Mouse (Mus musculus) limb, embryonic 10.5 days (tissue): ENCODE data around the gene Vegfb. TPM values are rescaled to one million over a fixed set of nuclear protein-coding genes. Genes with fewer than 3 reads are reported as not detected.
A peak's percentile ranks its signal among the peaks of the same experiment; 100 is the strongest.
"Not testable (repeated sequence)": the region's sequence is repeated elsewhere in the genome, so short reads cannot be mapped to it uniquely, and the experiment has no call there.

ENCODE experiments used
- DNase-seq: peaks from one replicate; pipeline ENCODE4 v3.0.0-alpha.2; 2017; ENCODE audit warnings: low spot score
- H3K27ac ChIP-seq: fragments of 300-500 bp; sonication (generic); 2 replicates; pipeline ENCODE4 v1.5.1; 2016; ENCODE audit warnings: mild to moderate bottlenecking
- H3K27me3 ChIP-seq: fragments of 300-500 bp; sonication (generic); 2 replicates; pipeline ENCODE4 v1.6.1; 2016; ENCODE audit warnings: low read depth, mild to moderate bottlenecking; ENCODE audit not compliant: poor library complexity, severe bottlenecking
- H3K36me3 ChIP-seq: fragments of 300-500 bp; sonication (generic); 2 replicates; pipeline ENCODE4 v1.6.1; 2016; ENCODE audit warnings: mild to moderate bottlenecking, moderate library complexity
- H3K4me1 ChIP-seq: fragments of 300-500 bp; sonication (generic); 2 replicates; pipeline ENCODE4 v1.6.1; 2016
- H3K4me3 ChIP-seq: fragments of 300-500 bp; sonication (generic); 2 replicates; pipeline ENCODE4 v1.5.1; 2016; ENCODE audit warnings: mild to moderate bottlenecking, moderate library complexity
- H3K9me3 ChIP-seq: fragments of 300-500 bp; sonication (generic); replicated peaks from 2 replicates; pipeline ENCODE4 v1.6.1; 2016; ENCODE audit warnings: mild to moderate bottlenecking
- WGBS: fragments of 180-500 bp; shearing (Covaris S2); methylation state at CpG from one replicate; pipeline ENCODE4 v1.1.7; 2016; 5-methylcytosine and 5-hydroxymethylcytosine counted together
- polyA plus RNA-seq: library from polyadenylated mRNA; unstranded; fragments of >200 nt; fragmentation: Nextera tagmentation; extraction: Ambion mirVana; gene quantifications from 2 replicates; pipeline ENCODE4 v1.2.1, GENCODE M21; 2016

Gene Vegfb
- polyA plus RNA-seq, 1 experiment from 2014 or later: 41.7 TPM

- Histone ChIP-seq H3K4me1 (peaks cover 24% of the 10 kb centered on the region), H3K27me3 (no peaks in the 10 kb centered on the region), H3K27ac (no peak overlapping the region), H3K4me3 (no peak overlapping the region), H3K9me3 (no peaks in the 10 kb centered on the region), H3K36me3 (peaks cover 47% of the 10 kb centered on the region)
- 93% methylated on average over 19 of the region's 19 CpGs for WGBS
- DNase-seq: no peak
Measured at GRCm38 (mm10) chr19:6999360-7000063, 12.1 kb upstream of the Vegfb start.

- H3K4me1 ChIP-seq: peaks cover 37% of the 10 kb centered on the region
- H3K4me3 ChIP-seq: no peak overlapping the region
- no peaks in the 10 kb centered on the region for H3K9me3 ChIP-seq
- no peak for DNase-seq
- WGBS: 82% methylated on average over 9 of the region's 9 CpGs
- no peak overlapping the region for H3K27ac ChIP-seq
- H3K27me3 ChIP-seq: no peaks in the 10 kb centered on the region
- H3K36me3 ChIP-seq: peaks cover 44% of the 10 kb centered on the region
Measured at GRCm38 (mm10) chr19:6997721-6998290, 10.4 kb upstream of the Vegfb start.

GRCm38 (mm10) chr19:6996006-6996405 lies 8.6 kb upstream of the Vegfb start, which contains the start of the genes Nudt22 and Trpt1:
Gene Nudt22 (minus strand): TSS chr19:6996117.
Gene Trpt1 (plus strand): TSS chr19:6996131.
- Histone ChIP-seq H3K9me3 (no peaks in the 10 kb centered on the region), H3K27me3 (no peaks in the 10 kb centered on the region), H3K4me3 (peak within 1 kb of the TSS; percentile 60), H3K36me3 (peaks cover 27% of the 10 kb centered on the region), H3K4me1 (peaks cover 46% of the 10 kb centered on the region), H3K27ac (peak within 1 kb of the TSS; percentile 81)
- under 1% methylated on average over 24 of the region's 24 CpGs for WGBS
- DNase-seq: peak; percentile 91

- Histone ChIP-seq H3K9me3 (no peaks in the 10 kb centered on the region), H3K4me3 (peak overlapping the region; percentile 60), H3K36me3 (peaks cover 26% of the 10 kb centered on the region), H3K4me1 (peaks cover 46% of the 10 kb centered on the region), H3K27me3 (no peaks in the 10 kb centered on the region), H3K27ac (peak overlapping the region; percentile 81)
- no peak for DNase-seq
- WGBS: 55% methylated on average over 21 of the region's 21 CpGs
Measured at GRCm38 (mm10) chr19:6995255-6995991, 8.0 kb upstream of the Vegfb start.

GRCm38 (mm10) chr19:6994489-6994888 lies 7.0 kb upstream of the Vegfb start:
- peaks cover 46% of the 10 kb centered on the region for H3K4me1 ChIP-seq
- H3K4me3 ChIP-seq: peak overlapping the region; percentile 60; the same call in 1 of the 2 replicates
- WGBS: 90% methylated on average over 8 of the region's 8 CpGs
- DNase-seq: no peak
- H3K36me3 ChIP-seq: peaks cover 17% of the 10 kb centered on the region
- H3K9me3 ChIP-seq: no peaks in the 10 kb centered on the region
- no peaks in the 10 kb centered on the region for H3K27me3 ChIP-seq
- H3K27ac ChIP-seq: no peak overlapping the region

- H3K27ac ChIP-seq: no peak overlapping the region
- no peaks in the 10 kb centered on the region for H3K9me3 ChIP-seq
- H3K4me3 ChIP-seq: no peak overlapping the region
- no peaks in the 10 kb centered on the region for H3K27me3 ChIP-seq
- WGBS: 91% methylated on average over 8 of the region's 8 CpGs
- no peak for DNase-seq
- peaks cover 12% of the 10 kb centered on the region for H3K36me3 ChIP-seq
- peaks cover 46% of the 10 kb centered on the region for H3K4me1 ChIP-seq
Measured at GRCm38 (mm10) chr19:6994002-6994401, 6.6 kb upstream of the Vegfb start.

GRCm38 (mm10) chr19:6993011-6993770 lies 5.7 kb upstream of the Vegfb start:
- Histone ChIP-seq H3K36me3 (peaks cover 4% of the 10 kb centered on the region), H3K4me1 (peaks cover 49% of the 10 kb centered on the region), H3K27ac (peak overlapping the region; percentile 86), H3K27me3 (no peaks in the 10 kb centered on the region), H3K9me3 (no peaks in the 10 kb centered on the region), H3K4me3 (peak overlapping the region; percentile 69)
- DNase-seq: no peak
- 64% methylated on average over 14 of the region's 14 CpGs for WGBS

- H3K4me3 ChIP-seq: peak within 1 kb of the TSS; percentile 69
- H3K4me1 ChIP-seq: peaks cover 58% of the 10 kb centered on the region
- 3% methylated on average over 37 of the region's 37 CpGs for WGBS
- peak within 1 kb of the TSS; percentile 86 for H3K27ac ChIP-seq
- DNase-seq: peak; percentile 95
- no peaks in the 10 kb centered on the region for H3K27me3 ChIP-seq
- H3K36me3 ChIP-seq: no peaks in the 10 kb centered on the region
- H3K9me3 ChIP-seq: no peaks in the 10 kb centered on the region
Measured at GRCm38 (mm10) chr19:6992011-6992858, 4.8 kb upstream of the Vegfb start, which contains the start of gene Dnajc4. Gene Dnajc4 (minus strand): TSS chr19:6992572.

GRCm38 (mm10) chr19:6991166-6991565 lies 3.7 kb upstream of the Vegfb start:
- H3K9me3 ChIP-seq, H3K36me3 ChIP-seq, DNase-seq, H3K27ac ChIP-seq, H3K27me3 ChIP-seq, H3K4me3 ChIP-seq: not testable (repeated sequence)
- peaks cover 61% of the 10 kb centered on the region for H3K4me1 ChIP-seq
- WGBS: 92% methylated on average over 6 of the region's 6 CpGs

- 92% methylated on average over 6 of the region's 6 CpGs for WGBS
- peaks cover 61% of the 10 kb centered on the region for H3K4me1 ChIP-seq
Measured at GRCm38 (mm10) chr19:6990712-6991111, 3.3 kb upstream of the Vegfb start.

GRCm38 (mm10) chr19:6989251-6989650 lies 1.8 kb upstream of the Vegfb start:
- DNase-seq: no peak
- Histone ChIP-seq H3K4me3 (no peak overlapping the region), H3K9me3 (no peaks in the 10 kb centered on the region), H3K27ac (no peak overlapping the region), H3K27me3 (no peaks in the 10 kb centered on the region), H3K36me3 (peaks cover 18% of the 10 kb centered on the region), H3K4me1 (peaks cover 53% of the 10 kb centered on the region)
- WGBS: 86% methylated on average over 8 of the region's 8 CpGs

More at GRCm38 (mm10) chr19:6990712-6991111, 3.3 kb upstream of the Vegfb start:
- H3K36me3 ChIP-seq: peaks cover 6% of the 10 kb centered on the region
- no peaks in the 10 kb centered on the region for H3K9me3 ChIP-seq
- no peak overlapping the region for H3K4me3 ChIP-seq
- H3K27ac ChIP-seq: no peak overlapping the region
- H3K27me3 ChIP-seq: no peaks in the 10 kb centered on the region
- DNase-seq: no peak

- Histone ChIP-seq H3K36me3 (peaks cover 31% of the 10 kb centered on the region), H3K27me3 (no peaks in the 10 kb centered on the region), H3K9me3 (no peaks in the 10 kb centered on the region), H3K27ac (peak overlapping the region; percentile 98), H3K4me3 (peak overlapping the region; percentile 96), H3K4me1 (peaks cover 43% of the 10 kb centered on the region)
- no peak for DNase-seq
- WGBS: 4% methylated on average over 8 of the region's 8 CpGs
Measured at GRCm38 (mm10) chr19:6987904-6988285, 444 bp upstream of the Vegfb start.
